Mouse (Mus musculus) right cerebral cortex, postnatal 14 days (tissue): Measurements from ENCODE around the gene Mrap2.
"Not testable (repeated sequence)": the region's sequence is repeated elsewhere in the genome, so short reads cannot be mapped to it uniquely, and the experiment has no call there.

Experiments
- DNase-seq: peaks from one replicate; pipeline ENCODE4 v3.0.0; 2022

Gene Mrap2

GRCm38 (mm10) chr9:87144106-87144505, at the start of gene Mrap2:
Gene Mrap2, plus strand, starts transcription at chr9:87144306.
- peak; percentile 77 for DNase-seq

GRCm38 (mm10) chr9:87097989-87098388, 46.1 kb upstream of the Mrap2 start:
- no peak for DNase-seq

GRCm38 (mm10) chr9:87115019-87115418, 29.1 kb upstream of the Mrap2 start:
- DNase-seq = no peak

GRCm38 (mm10) chr9:87115456-87115931, 28.6 kb upstream of the Mrap2 start:
- no peak for DNase-seq

- no peak for DNase-seq
Observed at GRCm38 (mm10) chr9:87115978-87116377, 28.1 kb upstream of the Mrap2 start.

- no peak for DNase-seq
Observed at GRCm38 (mm10) chr9:87118996-87119395, 25.1 kb upstream of the Mrap2 start.

GRCm38 (mm10) chr9:87121956-87122493, 22.1 kb upstream of the Mrap2 start:
- DNase-seq = no peak

GRCm38 (mm10) chr9:87127046-87127445, 17.1 kb upstream of the Mrap2 start:
- DNase-seq = not testable (repeated sequence)

- no peak for DNase-seq
Observed at GRCm38 (mm10) chr9:87135765-87136558, 8.1 kb upstream of the Mrap2 start.

- no peak for DNase-seq
Observed at GRCm38 (mm10) chr9:87143076-87143475, 1.0 kb upstream of the Mrap2 start.

GRCm38 (mm10) chr9:87144532-87144931, 426 bp downstream of the Mrap2 start:
- DNase-seq = peak; percentile 17

- no peak for DNase-seq
Observed at GRCm38 (mm10) chr9:87145180-87145579, 1.1 kb downstream of the Mrap2 start.

GRCm38 (mm10) chr9:87145671-87146070, 1.6 kb downstream of the Mrap2 start:
- DNase-seq = no peak

GRCm38 (mm10) chr9:87146400-87146799, 2.3 kb downstream of the Mrap2 start:
- no peak for DNase-seq

GRCm38 (mm10) chr9:87147927-87148326, 3.8 kb downstream of the Mrap2 start:
- DNase-seq = no peak

- no peak for DNase-seq
Observed at GRCm38 (mm10) chr9:87152641-87153325, 8.7 kb downstream of the Mrap2 start.

- DNase-seq = no peak
Observed at GRCm38 (mm10) chr9:87162559-87162958, 18.5 kb downstream of the Mrap2 start.

- DNase-seq = no peak
Observed at GRCm38 (mm10) chr9:87167001-87167830, 23.1 kb downstream of the Mrap2 start.

- no peak for DNase-seq
Observed at GRCm38 (mm10) chr9:87168051-87168450, 23.9 kb downstream of the Mrap2 start.

- no peak for DNase-seq
Observed at GRCm38 (mm10) chr9:87169144-87169543, 25.0 kb downstream of the Mrap2 start.

- DNase-seq = no peak
Observed at GRCm38 (mm10) chr9:87170891-87171290, 26.8 kb downstream of the Mrap2 start.

- no peak for DNase-seq
Observed at GRCm38 (mm10) chr9:87171517-87171916, 27.4 kb downstream of the Mrap2 start.

- no peak for DNase-seq
Observed at GRCm38 (mm10) chr9:87178534-87178933, 34.4 kb downstream of the Mrap2 start.
